Mouse (Mus musculus) layer of hippocampus, postnatal 14 days (tissue): ENCODE data around the gene Ggps1. TPM values are rescaled to one million over a fixed set of nuclear protein-coding genes. Genes with fewer than 3 reads are reported as not detected.

ENCODE experiments used
- total RNA-seq, 2 experiments: library from RNA; stranded (reverse); gene quantifications; 2 replicates each; pipeline ENCODE4 v1.2.3; 2021

Ggps1 gene
- total RNA-seq, 2 experiments from 2014 or later: 48.1 to 53.5 TPM

Other genes with a start within 250 kb of the Ggps1 start
- 10 to 100 TPM; 13.8 to 17.1 TPM for gene B3galnt2, start 109.0 kb downstream of the Ggps1 start, total RNA-seq
- 10 to 100 TPM; 64.0 to 76.4 TPM for gene Tbce, start 23.9 kb downstream of the Ggps1 start, total RNA-seq
- gene Arid4b, start 256 bp downstream of the Ggps1 start, total RNA-seq: 10 to 100 TPM; 45.7 to 46.0 TPM